Mouse (Mus musculus): ENCODE data around the gene Ap1g2. TPM values are rescaled to one million over a fixed set of nuclear protein-coding genes. Genes with fewer than 3 reads are reported as not detected.

Ap1g2 gene
- polyA plus RNA-seq, 1 experiment from 2014 or later, result 15.3 TPM

DNA sequence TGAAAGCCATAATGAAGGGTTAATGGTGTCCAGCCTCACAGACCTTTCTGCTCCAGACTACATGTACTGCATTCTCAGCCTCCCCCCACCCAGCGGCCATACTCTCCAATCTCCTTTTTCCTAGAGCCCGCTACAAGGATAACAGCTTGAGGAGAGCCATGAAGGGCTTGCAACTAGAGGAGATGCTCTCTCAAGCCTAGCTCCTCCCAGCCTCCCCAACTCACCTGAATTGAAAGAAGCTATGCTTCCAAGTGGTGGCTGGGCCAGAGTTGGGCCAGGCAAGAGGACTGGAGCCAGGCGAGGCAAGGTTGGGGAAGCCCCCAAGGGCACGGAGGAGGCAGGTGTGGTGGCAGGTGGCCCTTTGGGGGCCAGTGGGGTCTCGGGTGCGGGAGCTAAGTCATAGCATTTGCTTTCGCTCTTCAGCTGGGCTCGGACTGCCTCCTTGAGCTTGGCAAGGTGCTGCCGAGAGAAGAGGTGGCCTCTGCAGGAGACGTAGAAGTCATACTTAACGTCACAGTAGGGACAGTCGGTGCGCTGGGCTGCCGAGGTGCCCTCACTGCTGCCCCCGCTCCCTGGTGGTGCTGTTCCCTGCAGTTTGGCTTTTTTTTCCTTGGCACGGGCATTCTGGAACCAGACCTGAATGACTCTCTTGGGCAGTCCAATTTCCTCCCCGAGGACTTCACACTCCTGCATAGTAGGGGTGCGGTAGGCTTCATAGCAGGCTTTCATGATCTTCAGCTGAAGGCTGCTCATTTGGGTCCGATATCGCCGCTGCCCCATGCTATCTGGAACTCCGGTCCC lies 42.6 kb downstream of the Ap1g2 start:
- no peak overlapping the region for H3K4me2 ChIP-seq (ENCODE audit: low read depth, low read length)
- WGBS, result 82% methylated on average over 22 of the region's 22 CpGs
- H3K9me3 ChIP-seq (ENCODE audit: control insufficient read depth, low read length), result no peaks in the 10 kb centered on the region
- H3K27me3 ChIP-seq (replicated peaks; ENCODE audit: control insufficient read depth, insufficient read depth, low read length), result no peaks in the 10 kb centered on the region
- H3K4me3 ChIP-seq (ENCODE audit: low read depth, low read length), result no peak overlapping the region
- no peak for ATAC-seq (ENCODE audit: low read depth)
- H3K9ac ChIP-seq (ENCODE audit: low read depth, low read length), result no peak overlapping the region
- H3K36me3 ChIP-seq (ENCODE audit: control insufficient read depth, insufficient read depth, low read length), result peaks cover 38% of the 10 kb centered on the region
- peaks cover 16% of the 10 kb centered on the region for H3K4me1 ChIP-seq (ENCODE audit: control insufficient read depth, insufficient read depth, low read length)
- no peak for DNase-seq (ENCODE audit: low spot score)
- no peak overlapping the region for H3K27ac ChIP-seq (replicated peaks; ENCODE audit: low read depth, low read length)

DNA sequence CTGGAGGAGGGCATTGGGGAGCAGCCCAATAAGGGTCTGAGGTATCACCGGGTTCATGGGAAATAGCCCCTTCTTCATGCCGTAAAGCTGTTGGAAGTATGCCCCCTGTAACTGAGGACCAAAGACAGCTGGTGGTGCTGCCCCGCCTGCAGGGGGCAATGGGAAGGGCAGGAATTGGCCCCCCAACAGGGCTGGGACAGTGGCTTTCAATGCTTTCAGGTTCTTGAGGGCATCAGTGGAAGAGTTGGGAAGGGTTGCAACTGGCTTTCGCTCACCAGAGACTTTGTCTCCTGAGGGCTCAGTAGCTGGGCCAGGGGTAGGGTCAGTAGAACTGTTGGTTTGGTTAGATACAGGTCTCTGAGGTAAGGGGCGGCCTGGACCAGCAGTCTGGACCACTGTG lies 43.3 kb downstream of the Ap1g2 start:
- H3K9me3 ChIP-seq (ENCODE audit: control insufficient read depth, low read length), result no peaks in the 10 kb centered on the region
- WGBS, result 88% methylated on average over 5 of the region's 5 CpGs
- no peak overlapping the region for H3K4me2 ChIP-seq (ENCODE audit: low read depth, low read length)
- ATAC-seq (ENCODE audit: low read depth) (no peak), DNase-seq (ENCODE audit: low spot score) (no peak)
- H3K4me3 ChIP-seq (ENCODE audit: low read depth, low read length), result no peak overlapping the region
- peaks cover 16% of the 10 kb centered on the region for H3K4me1 ChIP-seq (ENCODE audit: control insufficient read depth, insufficient read depth, low read length)
- peaks cover 34% of the 10 kb centered on the region for H3K36me3 ChIP-seq (ENCODE audit: control insufficient read depth, insufficient read depth, low read length)
- no peaks in the 10 kb centered on the region for H3K27me3 ChIP-seq (replicated peaks; ENCODE audit: control insufficient read depth, insufficient read depth, low read length)
- H3K27ac ChIP-seq (replicated peaks; ENCODE audit: low read depth, low read length), result no peak overlapping the region
- H3K9ac ChIP-seq (ENCODE audit: low read depth, low read length), result no peak overlapping the region

DNA sequence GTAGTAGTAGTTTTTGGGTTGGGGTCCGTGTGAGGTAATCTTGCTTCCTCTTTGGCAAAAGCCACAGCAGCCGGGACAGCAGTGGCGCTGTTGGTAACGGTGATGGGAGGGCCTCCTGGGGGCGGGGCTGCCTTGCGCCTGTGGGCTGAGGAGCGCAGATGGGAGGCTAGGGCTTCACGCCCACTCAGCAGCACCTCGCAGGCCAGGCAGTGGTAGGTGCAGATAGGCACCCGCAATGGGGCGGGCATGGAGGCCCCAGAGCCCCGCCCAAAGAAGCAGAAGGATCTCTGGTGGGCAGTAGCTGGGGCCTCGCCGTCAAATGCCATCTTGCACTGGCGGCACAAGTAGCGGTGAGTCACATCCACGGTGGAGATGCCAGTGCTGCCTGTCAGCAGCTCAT lies 43.8 kb downstream of the Ap1g2 start:
- no peak overlapping the region for H3K9ac ChIP-seq (ENCODE audit: low read depth, low read length)
- H3K4me1 ChIP-seq (ENCODE audit: control insufficient read depth, insufficient read depth, low read length), result peaks cover 16% of the 10 kb centered on the region
- ATAC-seq (ENCODE audit: low read depth) (peak; percentile 45; the same call in 1 of the 2 replicates), DNase-seq (ENCODE audit: low spot score) (no peak)
- H3K4me3 ChIP-seq (ENCODE audit: low read depth, low read length), result no peak overlapping the region
- H3K27ac ChIP-seq (replicated peaks; ENCODE audit: low read depth, low read length), result no peak overlapping the region
- WGBS, result 22% methylated on average over 13 of the region's 17 CpGs
- H3K4me2 ChIP-seq (ENCODE audit: low read depth, low read length), result peak overlapping the region; percentile 20; the same call in 1 of the 2 replicates
- no peaks in the 10 kb centered on the region for H3K9me3 ChIP-seq (ENCODE audit: control insufficient read depth, low read length)
- H3K36me3 ChIP-seq (ENCODE audit: control insufficient read depth, insufficient read depth, low read length), result peaks cover 29% of the 10 kb centered on the region
- H3K27me3 ChIP-seq (replicated peaks; ENCODE audit: control insufficient read depth, insufficient read depth, low read length), result no peaks in the 10 kb centered on the region

DNA sequence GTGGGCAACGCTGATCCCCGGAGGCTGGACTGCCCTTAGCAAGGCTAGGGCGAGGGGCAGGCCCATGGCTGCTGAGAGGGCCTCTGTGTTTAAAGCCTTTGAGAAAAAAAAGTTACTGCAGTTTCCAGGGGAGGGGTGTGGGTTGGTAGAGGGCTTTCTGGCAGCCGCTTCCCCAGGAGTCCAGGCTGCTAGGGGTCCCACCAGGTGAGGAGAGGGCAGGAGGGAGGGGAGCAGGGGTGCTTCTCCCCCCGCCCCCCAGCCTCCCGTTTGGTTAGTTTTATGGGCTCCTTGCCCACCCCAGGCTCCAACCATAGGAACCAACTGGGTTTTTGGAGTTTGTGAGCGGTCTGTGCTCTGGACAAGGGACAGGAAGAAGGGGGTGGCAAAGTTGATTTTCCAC lies 44.5 kb downstream of the Ap1g2 start:
- no peaks in the 10 kb centered on the region for H3K27me3 ChIP-seq (replicated peaks; ENCODE audit: control insufficient read depth, insufficient read depth, low read length)
- H3K36me3 ChIP-seq (ENCODE audit: control insufficient read depth, insufficient read depth, low read length), result peaks cover 24% of the 10 kb centered on the region; the same call in 1 of the 2 replicates
- no peak overlapping the region for H3K9ac ChIP-seq (ENCODE audit: low read depth, low read length)
- ATAC-seq (ENCODE audit: low read depth), result no peak
- no peaks in the 10 kb centered on the region for H3K9me3 ChIP-seq (ENCODE audit: control insufficient read depth, low read length)
- H3K4me3 ChIP-seq (ENCODE audit: low read depth, low read length), result no peak overlapping the region
- no peak overlapping the region for H3K4me2 ChIP-seq (ENCODE audit: low read depth, low read length)
- no peak for DNase-seq (ENCODE audit: low spot score)
- H3K27ac ChIP-seq (replicated peaks; ENCODE audit: low read depth, low read length), result no peak overlapping the region
- H3K4me1 ChIP-seq (ENCODE audit: control insufficient read depth, insufficient read depth, low read length), result peaks cover 16% of the 10 kb centered on the region
- WGBS, result 31% methylated on average over 7 of the region's 7 CpGs

DNA sequence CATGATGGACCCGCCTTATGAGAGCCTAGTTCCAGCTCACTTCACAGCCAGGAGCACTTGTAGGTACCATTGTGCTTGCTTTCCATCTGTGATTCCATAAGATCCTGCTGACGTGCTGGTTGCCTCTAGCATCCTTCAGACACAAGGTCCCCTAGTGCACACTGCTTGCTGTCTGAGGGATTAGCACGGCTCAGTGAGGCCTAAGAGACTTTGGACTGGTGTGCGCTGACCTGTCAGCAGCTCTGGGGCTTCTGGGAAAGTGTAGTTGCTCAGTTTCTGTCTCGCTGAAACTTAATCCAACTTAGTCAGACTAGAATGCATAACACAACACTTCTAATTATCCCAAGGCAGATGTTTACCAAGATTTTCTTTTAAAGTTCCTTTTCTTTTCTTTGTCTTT lies 46.5 kb downstream of the Ap1g2 start:
- peak; percentile 60 for DNase-seq (ENCODE audit: low spot score)
- Histone ChIP-seq H3K27ac (replicated peaks; ENCODE audit: low read depth, low read length) (no peak overlapping the region; the same call in 1 of the 2 replicates), H3K27me3 (replicated peaks; ENCODE audit: control insufficient read depth, insufficient read depth, low read length) (no peaks in the 10 kb centered on the region), H3K36me3 (ENCODE audit: control insufficient read depth, insufficient read depth, low read length) (0 out of 2 replicates have a peak, but pooled peaks cover 7% of the 10 kb centered on the region), H3K9ac (ENCODE audit: low read depth, low read length) (no peak overlapping the region), H3K4me3 (ENCODE audit: low read depth, low read length) (no peak overlapping the region), H3K9me3 (ENCODE audit: control insufficient read depth, low read length) (no peaks in the 10 kb centered on the region), H3K4me1 (ENCODE audit: control insufficient read depth, insufficient read depth, low read length) (peaks cover 16% of the 10 kb centered on the region), H3K4me2 (ENCODE audit: low read depth, low read length) (no peak overlapping the region)
- peak; percentile 23; the same call in 1 of the 2 replicates for ATAC-seq (ENCODE audit: low read depth)
- 46% methylated on average over 5 of the region's 5 CpGs for WGBS

DNA sequence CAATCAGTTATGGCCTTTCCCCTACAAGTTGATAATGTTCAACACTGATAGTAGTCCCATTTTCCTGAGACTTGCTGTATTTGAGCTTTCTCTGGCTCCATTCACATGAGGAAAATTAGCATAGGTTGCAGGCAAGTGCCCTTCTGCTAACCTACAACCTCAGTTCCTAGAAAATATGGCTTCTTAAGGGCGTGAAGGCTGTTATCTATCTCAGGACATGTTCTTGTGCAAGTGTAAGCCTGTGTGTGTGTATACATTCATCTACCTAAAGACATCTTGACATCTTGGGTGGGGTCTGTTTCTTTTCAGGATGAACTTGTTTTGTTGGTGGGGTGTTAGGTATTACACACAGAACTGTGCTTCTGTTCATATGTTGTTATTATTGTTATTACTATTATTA lies 47.4 kb downstream of the Ap1g2 start:
- 75% methylated on average over 1 of the region's 1 CpGs for WGBS
- Histone ChIP-seq H3K4me1 (ENCODE audit: control insufficient read depth, insufficient read depth, low read length) (peaks cover 16% of the 10 kb centered on the region), H3K27ac (replicated peaks; ENCODE audit: low read depth, low read length) (no peak overlapping the region), H3K4me2 (ENCODE audit: low read depth, low read length) (no peak overlapping the region), H3K36me3 (ENCODE audit: control insufficient read depth, insufficient read depth, low read length) (no peaks in the 10 kb centered on the region), H3K4me3 (ENCODE audit: low read depth, low read length) (no peak overlapping the region), H3K27me3 (replicated peaks; ENCODE audit: control insufficient read depth, insufficient read depth, low read length) (no peaks in the 10 kb centered on the region), H3K9me3 (ENCODE audit: control insufficient read depth, low read length) (no peaks in the 10 kb centered on the region), H3K9ac (ENCODE audit: low read depth, low read length) (no peak overlapping the region)
- ATAC-seq (ENCODE audit: low read depth) (no peak), DNase-seq (ENCODE audit: low spot score) (no peak)

DNA sequence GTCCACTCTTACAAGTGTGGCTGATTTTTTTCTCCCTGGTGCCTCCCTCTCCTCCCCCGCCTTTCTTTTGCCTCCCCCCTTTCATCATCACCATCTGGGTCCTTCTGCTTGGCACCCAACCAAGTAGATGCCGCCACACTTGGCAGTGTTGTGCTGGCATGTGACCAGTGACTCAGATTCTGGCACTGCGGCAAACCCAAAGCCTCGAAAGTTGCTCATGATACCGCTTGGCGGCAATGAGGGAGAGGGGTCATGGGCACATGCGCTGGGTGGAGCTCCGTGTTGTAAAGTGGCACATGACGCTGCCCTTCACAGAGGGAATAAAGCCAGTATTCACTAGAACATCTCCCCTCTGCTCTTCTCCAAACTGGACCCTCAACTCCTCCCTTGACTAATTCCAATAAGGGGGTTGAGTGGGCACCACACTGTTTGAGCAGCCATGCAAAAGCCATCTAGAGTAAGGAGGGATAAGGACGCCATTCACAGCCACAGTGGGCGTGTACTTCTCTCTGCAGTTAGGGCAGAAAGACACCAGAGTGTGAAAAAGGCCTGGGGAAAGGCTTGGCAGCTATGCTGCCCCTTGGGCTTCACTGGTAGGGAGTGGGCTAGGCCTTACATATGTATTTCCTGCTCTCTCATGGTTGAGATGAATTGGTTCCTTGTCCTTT lies 51.1 kb downstream of the Ap1g2 start:
- Histone ChIP-seq H3K9ac (ENCODE audit: low read depth, low read length) (no peak overlapping the region), H3K4me1 (ENCODE audit: control insufficient read depth, insufficient read depth, low read length) (no peaks in the 10 kb centered on the region), H3K4me3 (ENCODE audit: low read depth, low read length) (no peak overlapping the region), H3K4me2 (ENCODE audit: low read depth, low read length) (no peak overlapping the region), H3K27ac (replicated peaks; ENCODE audit: low read depth, low read length) (no peak overlapping the region), H3K9me3 (ENCODE audit: control insufficient read depth, low read length) (no peaks in the 10 kb centered on the region), H3K27me3 (replicated peaks; ENCODE audit: control insufficient read depth, insufficient read depth, low read length) (no peaks in the 10 kb centered on the region), H3K36me3 (ENCODE audit: control insufficient read depth, insufficient read depth, low read length) (no peaks in the 10 kb centered on the region)
- no peak for DNase-seq (ENCODE audit: low spot score)
- 78% methylated on average over 11 of the region's 11 CpGs for WGBS
- ATAC-seq (ENCODE audit: low read depth), result peak; percentile 35; the same call in 1 of the 2 replicates

DNA sequence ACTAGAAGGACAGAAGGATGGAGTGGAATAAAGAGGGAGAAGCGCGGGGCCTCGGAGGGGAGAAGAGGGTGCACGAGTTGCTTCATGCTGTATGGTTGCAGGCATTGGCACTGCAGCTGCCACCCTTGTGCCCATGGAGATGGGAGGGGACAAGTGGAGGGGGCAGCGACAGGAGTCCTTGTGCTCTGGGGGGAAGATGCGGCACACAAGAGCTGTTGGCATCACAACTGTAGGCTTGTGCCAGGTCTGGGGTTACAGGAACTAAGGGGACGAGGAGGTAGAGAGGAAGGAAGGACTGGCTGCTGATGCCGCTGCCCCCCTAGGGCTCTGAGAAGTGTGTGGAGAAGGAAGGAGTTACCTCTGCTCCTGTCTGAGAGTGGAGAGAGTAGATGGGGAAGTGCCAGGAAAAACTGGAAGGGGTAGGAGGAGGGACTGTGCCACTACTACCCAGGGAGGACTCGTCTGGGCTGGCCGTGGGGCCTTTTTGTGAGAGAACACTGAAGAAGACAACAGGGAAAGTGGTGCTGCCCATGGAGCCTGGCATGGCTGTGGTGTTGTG lies 52.1 kb downstream of the Ap1g2 start:
- Histone ChIP-seq H3K4me3 (ENCODE audit: low read depth, low read length) (no peak overlapping the region), H3K4me2 (ENCODE audit: low read depth, low read length) (no peak overlapping the region), H3K27me3 (replicated peaks; ENCODE audit: control insufficient read depth, insufficient read depth, low read length) (no peaks in the 10 kb centered on the region), H3K4me1 (ENCODE audit: control insufficient read depth, insufficient read depth, low read length) (no peaks in the 10 kb centered on the region), H3K27ac (replicated peaks; ENCODE audit: low read depth, low read length) (no peak overlapping the region), H3K9ac (ENCODE audit: low read depth, low read length) (no peak overlapping the region), H3K36me3 (ENCODE audit: control insufficient read depth, insufficient read depth, low read length) (no peaks in the 10 kb centered on the region), H3K9me3 (ENCODE audit: control insufficient read depth, low read length) (no peaks in the 10 kb centered on the region)
- WGBS, result 82% methylated on average over 10 of the region's 10 CpGs
- no peak for ATAC-seq (ENCODE audit: low read depth)
- DNase-seq (ENCODE audit: low spot score), result no peak
